Mouse (Mus musculus): ENCODE measurements around the gene Tmem179b.

The Tmem179b gene

DNA sequence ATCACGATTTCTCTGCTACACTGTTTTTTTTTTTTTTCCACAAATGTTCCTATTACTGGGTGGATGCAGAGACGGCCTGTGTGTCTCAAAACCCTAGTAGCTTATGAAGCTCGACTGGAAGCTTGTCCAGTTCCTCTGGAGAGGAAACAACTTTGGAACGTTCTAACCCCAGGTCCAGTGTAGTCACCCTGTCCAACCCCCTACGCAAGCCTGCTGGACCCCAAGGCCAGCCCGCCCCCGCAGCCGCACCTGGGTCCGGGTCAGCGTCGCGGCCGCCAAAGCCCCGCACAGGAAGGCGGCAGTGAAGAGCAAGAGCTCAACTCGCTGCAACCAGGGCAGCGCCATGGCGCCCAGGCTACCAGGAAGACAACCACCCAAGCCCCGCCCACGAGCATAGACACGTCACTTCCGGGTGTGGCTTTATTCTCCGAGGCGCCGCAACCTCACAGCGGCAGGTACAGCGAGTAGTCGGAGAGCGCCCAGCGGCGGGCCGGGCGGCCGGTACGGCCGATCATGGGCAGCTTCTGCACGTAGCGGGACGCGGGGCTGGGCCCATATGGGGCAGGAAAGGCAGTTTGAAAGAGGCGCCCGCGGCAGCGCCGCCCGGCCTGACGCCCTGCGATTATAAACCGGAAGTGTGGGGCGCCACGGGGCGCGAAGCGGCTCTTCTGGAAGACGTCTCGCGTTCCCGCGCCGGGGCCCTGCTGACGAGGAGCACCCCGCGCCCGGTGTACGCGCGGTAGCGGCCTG is at the start of gene Tmem179b:
Gene Tmem179b (minus strand): TSS at position 382 of the 750 bp plus-strand sequence.
- peak; percentile 96 to 98 for DNase-seq

DNA sequence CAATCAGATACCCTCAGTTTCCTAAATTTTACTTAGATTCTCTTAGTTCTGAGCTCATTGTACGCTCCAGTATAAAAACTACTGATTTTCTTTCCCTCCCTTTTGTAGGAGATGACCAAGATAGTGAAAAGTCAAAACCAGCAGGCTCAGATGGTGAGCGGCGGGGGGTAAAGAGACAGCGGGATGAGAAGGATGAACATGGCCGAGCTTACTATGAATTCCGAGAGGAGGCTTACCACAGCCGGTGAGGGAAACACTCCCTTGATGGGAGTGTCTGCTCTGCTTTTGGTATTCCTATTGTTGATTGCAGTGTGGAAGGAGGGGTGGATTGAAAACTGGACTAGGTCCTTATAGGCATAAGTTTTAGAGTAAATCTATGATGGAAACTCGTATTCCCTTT is 48.4 kb upstream of the Tmem179b start:
- no peak for DNase-seq

GRCm38 (mm10) chr19:8821146-8821545 is 46.9 kb upstream of the Tmem179b start:
- DNase-seq: no peak

DNA sequence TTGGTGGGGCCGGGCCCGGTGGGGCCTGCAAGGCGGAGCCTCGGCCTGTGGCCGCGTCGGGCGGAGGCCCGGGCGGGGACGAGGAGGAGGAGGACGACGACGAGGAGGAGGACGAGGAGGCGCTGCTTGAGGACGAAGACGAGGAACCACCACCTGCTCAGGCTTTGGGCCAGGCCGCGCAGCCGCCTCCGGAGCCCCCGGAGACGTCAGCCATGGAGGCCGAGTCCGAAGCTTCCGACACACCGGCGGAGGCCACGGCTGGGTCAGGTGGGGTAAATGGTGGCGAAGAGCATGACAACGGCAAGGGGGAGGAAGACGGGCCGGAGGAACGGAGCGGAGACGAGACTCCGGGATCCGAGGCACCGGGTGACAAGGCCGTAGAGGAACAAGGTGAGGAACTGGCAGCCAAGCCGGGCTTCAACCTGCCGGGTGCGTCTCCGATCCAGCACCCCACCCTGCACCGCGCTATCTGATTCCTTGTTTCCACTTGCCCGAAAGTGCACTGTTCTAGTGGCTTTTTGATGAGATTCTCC is 46.2 kb upstream of the Tmem179b start:
- DNase-seq: no peak

DNA sequence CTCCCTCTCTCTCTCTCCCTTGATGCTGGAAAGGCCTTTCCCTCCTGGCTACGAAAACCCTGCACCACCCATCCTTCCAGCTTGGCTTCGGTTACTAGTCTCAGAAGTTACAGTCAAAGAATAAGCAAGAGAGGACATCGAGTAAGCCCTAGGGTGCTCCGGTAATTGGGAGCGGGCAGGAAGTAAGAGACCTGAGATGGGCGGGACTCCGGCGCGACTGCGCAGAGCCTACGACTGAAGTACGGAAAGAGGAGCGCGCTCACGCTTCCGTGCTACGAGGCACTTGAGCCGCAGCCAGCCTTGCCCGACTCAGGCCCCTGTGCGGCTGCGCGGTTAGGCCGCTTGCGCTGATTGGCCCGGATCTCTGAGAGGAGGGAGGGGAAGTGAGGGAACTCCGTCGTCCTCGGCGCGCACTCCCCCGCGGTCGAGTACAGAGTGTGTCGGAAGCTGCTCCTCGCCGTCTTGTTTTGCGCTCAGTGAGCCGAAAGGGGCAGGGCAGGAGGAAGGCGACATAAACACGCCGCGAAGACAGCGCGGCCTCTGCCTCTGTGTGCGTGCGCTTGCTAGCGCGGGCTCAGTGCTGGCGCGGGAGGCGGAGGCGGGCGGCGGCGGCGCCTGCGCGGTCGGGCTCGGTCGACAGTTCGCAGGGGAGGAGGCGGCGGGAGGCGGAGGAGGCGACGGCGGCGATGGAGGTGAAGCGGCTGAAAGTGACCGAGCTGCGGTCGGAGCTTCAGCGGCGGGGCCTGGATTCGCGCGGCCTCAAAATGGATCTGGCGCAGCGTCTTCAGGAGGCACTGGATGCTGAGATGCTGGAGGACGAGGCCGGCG is 45.5 kb upstream of the Tmem179b start, which contains the start of gene Hnrnpul2:
Gene Hnrnpul2 (plus strand): TSS at position 415 of the 828 bp plus-strand sequence.
- peak; percentile 96 to 99 for DNase-seq

- peak; percentile 90 to 95 for DNase-seq
Observed at GRCm38 (mm10) chr19:8818801-8819595, 44.7 kb upstream of the Tmem179b start, which contains the start of gene Ttc9c. Gene Ttc9c, minus strand, starts transcription at chr19:8819333.

DNA sequence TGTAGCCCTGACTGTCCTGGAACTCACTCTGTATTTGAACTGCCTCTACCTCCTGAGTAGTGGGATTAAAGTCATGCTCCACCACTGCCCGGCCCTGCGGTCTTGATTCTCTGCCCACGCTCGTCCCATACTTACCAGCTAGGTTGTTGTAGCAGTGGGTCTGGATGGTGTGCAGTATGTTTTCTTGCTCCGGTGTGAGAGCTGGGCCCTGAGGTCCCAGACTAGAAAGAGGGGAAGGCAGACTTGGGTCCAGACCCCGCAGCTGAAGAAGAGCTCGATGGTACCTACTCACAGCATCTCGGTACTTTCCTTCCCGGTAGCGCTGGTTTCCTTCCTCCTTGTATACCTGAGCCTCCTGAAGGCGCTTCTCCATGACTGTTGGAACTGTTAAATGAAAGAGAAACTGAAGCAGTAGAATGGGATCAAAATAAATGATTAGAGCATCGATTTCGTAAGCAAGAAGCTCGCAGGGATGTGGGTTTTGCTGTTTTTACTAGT is 44.1 kb upstream of the Tmem179b start:
- peak in 1 of 2 experiments; percentile 21 for DNase-seq

DNA sequence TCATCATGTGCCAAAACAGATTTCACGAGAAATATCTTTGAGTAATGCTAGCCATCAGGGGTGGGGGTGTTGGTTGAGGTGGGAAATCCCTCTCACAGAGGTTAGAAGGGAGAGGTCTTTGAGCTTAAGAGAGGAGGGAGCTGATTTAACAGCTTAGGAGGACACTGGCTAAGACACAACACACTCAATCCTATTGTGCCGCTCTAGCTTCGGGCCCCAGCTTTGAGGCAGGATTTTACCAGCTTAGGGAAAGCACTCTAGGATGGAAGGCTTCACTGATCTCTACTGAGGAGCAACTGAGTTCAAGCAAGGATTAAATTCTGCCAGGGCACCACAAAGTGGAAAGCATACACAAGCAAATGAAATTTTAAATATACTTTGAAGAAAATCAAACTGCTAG is 42.7 kb upstream of the Tmem179b start:
- no peak for DNase-seq

- no peak for DNase-seq
Observed at GRCm38 (mm10) chr19:8815812-8816211, 41.5 kb upstream of the Tmem179b start.

GRCm38 (mm10) chr19:8806810-8807209 is 32.5 kb upstream of the Tmem179b start:
- DNase-seq: no peak

- DNase-seq: no peak
Observed at GRCm38 (mm10) chr19:8803879-8804660, 29.8 kb upstream of the Tmem179b start.

GRCm38 (mm10) chr19:8803204-8803780 is 29.0 kb upstream of the Tmem179b start:
- no peak for DNase-seq

DNA sequence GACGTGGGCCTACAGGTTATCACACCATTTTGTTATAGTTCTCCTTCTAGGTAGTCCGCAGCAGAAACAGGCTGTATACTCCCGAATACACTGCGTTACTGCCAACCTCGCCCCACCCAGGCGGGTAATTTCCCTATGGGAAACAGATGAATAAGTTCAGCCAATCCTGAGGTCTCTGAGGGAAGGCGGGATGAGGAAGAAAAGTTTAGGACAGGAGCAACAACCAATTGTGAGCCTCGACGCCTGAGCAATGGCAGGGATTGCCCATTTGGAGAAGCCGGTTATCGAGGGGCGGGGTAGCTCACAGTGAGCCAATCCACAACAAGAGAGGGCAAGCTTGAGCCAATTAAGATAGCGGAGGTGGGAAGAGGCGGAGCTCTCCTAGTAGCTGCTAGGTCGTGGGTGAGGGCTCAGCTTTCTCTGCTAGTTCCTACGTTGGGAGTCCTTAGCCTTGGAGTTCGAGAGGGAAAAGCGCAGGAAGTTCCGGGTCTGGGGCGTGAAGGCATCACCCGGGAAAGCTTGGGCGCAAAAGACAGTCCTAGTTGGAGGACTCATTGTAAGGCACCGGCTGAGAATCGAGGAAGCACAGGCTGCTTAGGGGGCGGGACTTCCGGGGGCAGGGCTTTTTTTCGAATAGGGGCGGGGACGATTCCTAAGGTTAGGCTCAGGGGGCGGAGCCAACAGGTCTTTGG is 28.0 kb upstream of the Tmem179b start, which contains the start of gene Zbtb3:
Gene Zbtb3 (plus strand): TSS at position 426 of the 692 bp plus-strand sequence.
- DNase-seq: peak; percentile 87 to 94

DNA sequence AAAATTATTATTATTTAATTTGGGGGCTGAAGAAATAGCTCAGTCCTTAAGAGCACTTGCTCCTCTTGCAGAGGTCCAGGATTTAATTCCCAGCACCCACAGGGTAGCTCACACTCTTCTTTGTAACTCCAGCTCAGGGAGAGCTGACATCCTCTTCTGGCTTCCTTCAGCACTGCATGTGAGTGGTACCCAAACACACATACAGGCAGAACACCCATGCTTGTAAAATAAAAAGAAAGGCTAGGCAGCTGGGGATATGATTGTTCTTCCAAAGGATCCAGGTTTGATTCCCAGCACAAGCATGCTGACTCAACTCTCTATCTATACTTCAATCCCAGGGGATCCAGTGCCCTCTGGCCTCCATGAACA is 24.7 kb upstream of the Tmem179b start:
- DNase-seq: no peak

DNA sequence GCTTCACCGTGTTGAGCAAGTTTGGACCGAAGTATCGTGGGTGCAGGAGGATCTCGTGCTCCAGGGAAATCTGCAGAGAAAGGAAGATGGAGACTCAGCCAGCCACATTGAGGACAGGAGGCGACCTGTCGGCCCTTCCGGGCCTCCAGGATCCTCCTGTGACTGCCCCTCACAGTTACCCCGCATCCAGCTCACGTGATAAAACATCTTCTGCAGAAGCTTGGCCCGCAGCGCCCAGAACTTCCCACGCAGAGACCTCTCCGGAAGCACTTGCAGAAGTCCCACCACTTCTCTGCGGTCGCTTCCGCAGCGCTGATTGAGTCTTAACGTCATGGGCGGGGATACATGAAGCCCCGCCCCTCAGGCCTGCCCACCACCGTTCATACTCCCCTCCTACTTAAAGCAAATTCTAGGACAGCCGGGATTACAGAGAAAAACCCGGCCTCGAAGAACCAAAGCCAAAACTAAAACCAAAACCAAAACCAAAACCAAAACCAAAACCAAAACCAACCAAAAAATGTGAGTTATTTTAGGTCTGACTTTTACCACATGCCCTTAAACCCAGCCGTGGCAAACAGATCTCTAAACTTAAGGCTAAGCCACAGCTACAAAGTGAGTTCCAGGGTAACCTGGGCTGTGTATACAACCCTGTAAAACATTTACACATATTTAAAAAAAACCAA is 24.1 kb upstream of the Tmem179b start, which contains the start of gene Polr2g:
Gene Polr2g (minus strand): TSS at position 314 of the 683 bp plus-strand sequence.
- DNase-seq: peak; percentile 85 to 91

GRCm38 (mm10) chr19:8790171-8790570 is 15.9 kb upstream of the Tmem179b start:
- no peak for DNase-seq

GRCm38 (mm10) chr19:8789171-8789570 is 14.9 kb upstream of the Tmem179b start:
- no peak for DNase-seq

DNA sequence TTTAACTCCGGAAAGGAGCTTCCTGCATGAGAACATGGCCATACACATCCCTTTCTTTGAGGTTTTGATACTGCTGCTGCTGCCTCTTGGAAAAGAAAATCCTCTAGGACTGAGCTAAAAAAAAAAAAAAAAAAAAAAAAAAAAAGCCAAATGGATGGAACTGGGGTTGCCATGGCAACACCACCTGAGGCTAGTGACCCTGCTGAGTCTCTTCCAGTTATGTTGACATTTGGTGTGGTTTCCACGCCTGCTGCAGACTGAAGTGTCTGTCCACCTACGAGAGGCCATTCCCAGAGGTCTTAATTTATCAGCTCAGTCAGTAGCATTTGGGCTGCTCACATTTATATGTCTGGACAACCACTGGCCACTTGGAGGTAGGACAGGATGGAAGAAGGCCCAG is 14.3 kb upstream of the Tmem179b start:
- no peak for DNase-seq

DNA sequence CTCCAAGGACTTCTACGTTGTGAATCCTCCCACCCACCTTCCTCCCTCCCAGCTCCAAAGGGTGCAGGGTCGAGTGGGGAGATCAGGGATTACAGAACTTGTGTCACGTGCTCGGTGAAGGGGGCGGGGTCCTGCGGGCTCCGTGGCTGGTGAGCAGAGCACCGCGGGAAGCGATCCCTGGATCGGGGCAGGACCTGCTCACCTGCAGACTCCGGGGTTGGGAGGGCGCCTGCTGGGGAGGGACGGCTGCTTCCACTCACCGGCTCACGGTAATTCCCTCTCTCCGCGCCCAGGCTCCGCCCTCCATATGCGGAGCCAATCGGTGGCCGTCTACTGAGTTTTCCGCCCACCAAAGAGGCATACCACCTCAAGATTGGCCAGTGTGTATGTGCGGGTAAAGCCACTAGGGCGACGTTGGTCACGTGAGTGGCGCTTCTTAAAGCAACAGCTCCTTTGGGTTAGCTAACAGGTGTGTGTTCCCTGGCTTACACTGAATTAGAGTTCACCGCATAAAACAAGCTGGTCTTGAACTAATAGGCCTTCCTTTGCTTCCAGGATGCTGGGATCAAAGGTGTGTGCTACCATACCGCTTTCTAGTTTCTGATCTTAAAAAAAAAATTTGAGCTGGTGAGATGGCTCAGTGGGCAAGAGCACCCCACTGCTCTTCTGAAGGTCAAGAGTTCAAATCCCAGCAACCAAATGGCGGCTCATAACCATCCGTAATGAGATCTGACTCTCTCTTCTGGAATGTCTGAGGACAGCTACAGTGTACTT is 11.9 kb upstream of the Tmem179b start, which contains the start of gene Taf6l:
Gene Taf6l (minus strand): TSS at position 410 of the 774 bp plus-strand sequence.
- peak; percentile 88 to 93 for DNase-seq
